Mouse (Mus musculus) thymus, adult 2 months (tissue): ENCODE results near the gene Dlgap1. TPM values are rescaled to one million over a fixed set of nuclear protein-coding genes. Genes with fewer than 3 reads are reported as not detected.
A peak's percentile ranks its signal among the peaks of the same experiment; 100 is the strongest.

Source experiments
- DNase-seq: peaks from one replicate; pipeline ENCODE4 v3.0.0; 2021
- H3K27ac ChIP-seq: fragments of 200-500 bp; 2 replicates; pipeline ENCODE4 v1.5.1; 2012; ENCODE audit warnings: low read length, control low read depth; ENCODE audit not compliant: control insufficient read depth, insufficient read depth
- H3K27me3 ChIP-seq: fragments of 200-500 bp; 2 replicates; pipeline ENCODE4 v1.6.1; 2012; ENCODE audit warnings: mild to moderate bottlenecking, low read length, moderate library complexity, mixed read lengths; ENCODE audit not compliant: control insufficient read depth, insufficient read depth
- H3K36me3 ChIP-seq: fragments of 200-500 bp; 2 replicates; pipeline ENCODE4 v1.6.1; 2012; ENCODE audit warnings: mild to moderate bottlenecking, low read length, moderate library complexity; ENCODE audit not compliant: control insufficient read depth, insufficient read depth
- H3K4me1 ChIP-seq: fragments of 200-500 bp; replicated peaks from 2 replicates; pipeline ENCODE4 v1.6.1; 2012; ENCODE audit warnings: low read length; ENCODE audit not compliant: control insufficient read depth, insufficient read depth
- H3K4me3 ChIP-seq: fragments of 200-500 bp; 2 replicates; pipeline ENCODE4 v1.5.1; 2012; ENCODE audit warnings: mild to moderate bottlenecking, low read length, control low read depth, moderate library complexity; ENCODE audit not compliant: control insufficient read depth, insufficient read depth
- CTCF ChIP-seq: fragments of 200-500 bp; IDR thresholded peaks from 2 replicates; pipeline ENCODE4 v1.5.1; 2012; ENCODE audit warnings: mild to moderate bottlenecking, control low read depth, low read length, moderate library complexity, borderline replicate concordance; ENCODE audit not compliant: control insufficient read depth, poor library complexity, insufficient read depth; ENCODE audit errors: extremely low read depth
- POLR2A ChIP-seq: fragments of 200-500 bp; IDR thresholded peaks from 2 replicates; pipeline ENCODE4 v1.6.1; 2012; ENCODE audit warnings: mild to moderate bottlenecking, low read length, control low read depth, moderate library complexity; ENCODE audit not compliant: control insufficient read depth, poor library complexity, insufficient read depth; ENCODE audit errors: extremely low read depth
- WGBS: fragments of 180-500 bp; shearing (Covaris S2); methylation state at CpG from one replicate; pipeline ENCODE4 v1.1.7; 2018; 5-methylcytosine and 5-hydroxymethylcytosine counted together
- polyA plus RNA-seq: library from polyadenylated mRNA; depleted of rRNA; stranded (reverse); fragments of >200 nt; gene quantifications from 2 replicates; pipeline ENCODE4 v1.2.3, GENCODE M21; 2012

Gene Dlgap1
- polyA plus RNA-seq, 1 experiment: 0.32 TPM

GRCm38 (mm10) chr17:70734728-70735127, 765.9 kb downstream of the Dlgap1 start:
- no peak overlapping the region for H3K4me3 ChIP-seq
- no peaks in the 10 kb centered on the region for H3K36me3 ChIP-seq
- no peaks in the 10 kb centered on the region for H3K4me1 ChIP-seq
- DNase-seq: no peak
- TF ChIP-seq CTCF: no peak
- no peak for TF ChIP-seq POLR2A
- 97% methylated on average over 3 of the region's 3 CpGs for WGBS
- H3K27me3 ChIP-seq: no peaks in the 10 kb centered on the region
- H3K27ac ChIP-seq: no peak overlapping the region

GRCm38 (mm10) chr17:70735396-70735795, 766.5 kb downstream of the Dlgap1 start:
- Histone ChIP-seq H3K27me3 (no peaks in the 10 kb centered on the region), H3K4me1 (no peaks in the 10 kb centered on the region), H3K27ac (no peak overlapping the region), H3K36me3 (no peaks in the 10 kb centered on the region), H3K4me3 (no peak overlapping the region)
- DNase-seq: no peak
- no peak for TF ChIP-seq CTCF
- no peak for TF ChIP-seq POLR2A
- WGBS: 73% methylated on average over 3 of the region's 3 CpGs

GRCm38 (mm10) chr17:70737424-70737823, 768.6 kb downstream of the Dlgap1 start:
- no peaks in the 10 kb centered on the region for H3K4me1 ChIP-seq
- 8% methylated on average over 6 of the region's 6 CpGs for WGBS
- no peak overlapping the region for H3K4me3 ChIP-seq
- H3K36me3 ChIP-seq: no peaks in the 10 kb centered on the region
- no peak for TF ChIP-seq CTCF
- TF ChIP-seq POLR2A: no peak
- H3K27ac ChIP-seq: no peak overlapping the region
- peak; percentile 21 for DNase-seq
- no peaks in the 10 kb centered on the region for H3K27me3 ChIP-seq

DNA sequence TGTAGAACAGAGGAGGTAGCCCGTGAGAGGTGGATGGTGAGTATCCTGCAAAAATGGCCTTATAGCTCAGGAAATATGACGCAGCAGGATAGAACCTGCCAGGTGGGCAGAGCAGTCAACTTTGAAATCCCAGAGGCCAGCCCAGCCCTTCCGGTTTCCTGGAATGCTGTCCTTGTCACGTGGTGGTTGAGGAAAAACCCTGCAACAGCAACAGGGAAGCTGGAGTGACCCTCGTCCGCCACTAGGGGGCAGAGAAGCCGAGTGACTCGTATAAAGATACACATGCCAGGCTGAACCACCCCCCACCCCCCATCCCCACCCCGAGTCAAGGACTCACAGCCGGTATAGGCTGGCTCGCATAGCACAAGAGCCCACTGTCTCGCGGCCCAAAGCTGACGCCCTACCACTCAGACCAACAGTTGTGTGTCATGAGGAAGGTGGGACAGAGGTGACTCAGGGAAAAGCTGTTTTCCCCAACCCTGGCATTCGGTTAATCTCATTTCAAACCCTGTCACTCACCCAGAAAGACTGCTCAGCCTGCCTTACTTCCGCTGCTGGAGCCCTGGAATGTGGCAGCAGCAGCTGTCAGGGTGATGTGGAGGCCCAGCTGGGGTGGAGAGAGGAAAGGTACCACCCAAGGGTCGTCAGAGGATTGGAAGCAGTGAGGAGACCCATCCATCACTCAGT, 769.4 kb downstream of the Dlgap1 start:
- H3K4me3 ChIP-seq: no peak overlapping the region
- H3K4me1 ChIP-seq: no peaks in the 10 kb centered on the region
- H3K27me3 ChIP-seq: no peaks in the 10 kb centered on the region
- no peaks in the 10 kb centered on the region for H3K36me3 ChIP-seq
- WGBS: 12% methylated on average over 17 of the region's 17 CpGs
- TF ChIP-seq POLR2A: no peak
- peak; percentile 66; the same call in 1 of the 2 replicates for TF ChIP-seq CTCF
- DNase-seq: peak; percentile 68
- no peak overlapping the region for H3K27ac ChIP-seq

DNA sequence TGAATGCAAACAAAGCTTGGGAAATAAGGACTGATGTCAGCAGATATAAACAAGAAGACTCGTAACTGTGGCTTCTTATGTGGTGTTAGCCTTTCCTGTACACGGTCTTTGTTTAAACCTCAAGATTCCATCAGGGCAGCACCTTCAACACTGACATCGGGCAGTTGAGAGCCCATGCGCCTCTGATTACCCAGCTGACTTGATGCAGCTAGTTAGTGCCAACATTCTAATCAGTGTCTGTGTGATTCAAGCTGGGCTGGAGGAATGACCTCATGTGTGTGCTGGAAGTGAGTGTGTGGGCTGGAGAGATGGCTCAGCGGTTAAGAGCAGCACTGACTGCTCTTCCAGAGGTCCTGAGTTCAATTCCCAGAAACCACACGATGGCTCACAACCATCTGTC, 770.5 kb downstream of the Dlgap1 start:
- H3K4me3 ChIP-seq: no peak overlapping the region
- H3K27me3 ChIP-seq: no peaks in the 10 kb centered on the region
- no peak for DNase-seq
- H3K36me3 ChIP-seq: no peaks in the 10 kb centered on the region
- H3K27ac ChIP-seq: no peak overlapping the region
- 72% methylated on average over 6 of the region's 6 CpGs for WGBS
- no peaks in the 10 kb centered on the region for H3K4me1 ChIP-seq
- TF ChIP-seq POLR2A: no peak
- TF ChIP-seq CTCF: no peak

DNA sequence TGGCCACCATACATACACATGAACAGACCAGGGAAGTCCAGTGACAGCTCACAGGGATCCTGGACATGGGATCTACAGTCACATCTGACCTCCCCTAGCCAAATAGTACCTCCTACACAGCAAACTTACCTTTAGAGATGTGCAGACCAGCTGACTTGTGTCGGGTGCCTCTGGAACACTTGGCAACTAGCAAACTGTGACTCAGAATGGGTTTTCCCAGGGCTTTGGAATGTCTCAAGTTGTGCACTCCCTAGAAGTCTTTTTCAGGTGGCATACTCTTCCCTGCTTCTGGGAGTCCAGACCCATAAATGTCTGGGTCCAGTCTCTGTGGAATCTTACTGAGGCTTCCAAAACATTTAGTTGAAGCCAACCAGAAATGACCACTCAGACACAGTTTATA, 772.8 kb downstream of the Dlgap1 start:
- TF ChIP-seq POLR2A (no peak), CTCF (no peak)
- H3K27ac ChIP-seq: no peak overlapping the region
- no peaks in the 10 kb centered on the region for H3K36me3 ChIP-seq
- no peak for DNase-seq
- no peak overlapping the region for H3K4me3 ChIP-seq
- H3K27me3 ChIP-seq: no peaks in the 10 kb centered on the region
- 92% methylated on average over 1 of the region's 1 CpGs for WGBS
- H3K4me1 ChIP-seq: no peaks in the 10 kb centered on the region
